Mouse (Mus musculus) kidney, postnatal 14 days (tissue): ENCODE data around the gene Pabpc4l.
A peak's percentile ranks its signal among the peaks of the same experiment; 100 is the strongest.
"Not testable (repeated sequence)": the region's sequence is repeated elsewhere in the genome, so short reads cannot be mapped to it uniquely, and the experiment has no call there.

Experiments
- DNase-seq: peaks from one replicate; pipeline ENCODE4 v3.0.0; 2022; ENCODE audit warnings: mixed read lengths

The Pabpc4l gene

DNA sequence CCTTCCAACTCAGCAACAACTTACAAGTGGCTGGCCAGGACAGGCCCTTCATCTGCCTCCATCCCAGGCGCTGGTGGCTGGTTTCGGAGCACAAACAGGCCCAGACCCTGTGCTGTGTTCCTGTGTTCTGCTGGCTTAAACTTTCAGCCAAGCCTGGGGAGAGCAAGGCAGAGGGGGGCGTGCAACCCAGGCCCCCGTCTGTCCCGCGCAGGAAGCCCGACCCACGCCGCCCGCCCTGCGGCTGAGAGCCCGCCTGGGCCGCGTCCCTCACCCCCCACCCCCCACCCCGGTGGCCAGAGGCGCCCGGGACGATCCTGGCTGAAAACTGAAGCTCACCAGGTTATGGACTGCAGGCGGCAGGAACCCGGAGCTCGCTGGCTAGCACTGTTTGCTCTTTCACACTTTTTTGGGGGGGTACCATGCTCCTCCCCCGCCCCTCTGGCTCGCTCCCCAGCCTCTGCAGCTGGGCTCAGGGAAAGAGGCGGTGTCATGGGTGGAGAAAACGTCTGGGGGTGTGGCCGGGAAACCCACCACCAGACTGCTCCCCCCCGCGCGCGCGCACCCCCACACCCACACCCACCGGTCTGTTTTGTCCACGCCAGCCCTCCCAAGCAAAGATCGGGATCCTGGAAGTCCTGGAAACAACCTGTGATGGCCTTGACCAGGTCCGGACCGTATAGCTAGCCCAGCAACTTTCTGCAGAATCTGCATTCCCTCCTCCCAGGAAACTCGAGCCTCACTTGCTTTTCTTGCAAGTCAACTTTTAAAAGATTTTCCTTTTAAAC is at the start of gene Pabpc4l:
TSS of gene Pabpc4l (minus strand) at position 739 of the 785 bp plus-strand sequence.
- peak; percentile 45 for DNase-seq

DNA sequence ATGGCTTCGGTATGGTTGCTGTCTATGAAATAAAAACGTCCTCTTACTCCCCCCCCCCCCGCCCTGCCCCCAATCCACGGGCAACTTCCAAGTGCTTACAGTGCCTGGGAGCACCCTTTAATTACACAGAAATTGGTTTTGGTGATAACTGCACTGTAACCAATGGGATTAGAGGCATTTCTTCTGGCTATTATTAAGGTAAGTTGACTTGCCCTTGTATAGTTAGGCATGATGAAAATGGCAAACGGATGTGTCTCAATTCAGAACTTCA is 42.9 kb upstream of the Pabpc4l start:
- no peak for DNase-seq

DNA sequence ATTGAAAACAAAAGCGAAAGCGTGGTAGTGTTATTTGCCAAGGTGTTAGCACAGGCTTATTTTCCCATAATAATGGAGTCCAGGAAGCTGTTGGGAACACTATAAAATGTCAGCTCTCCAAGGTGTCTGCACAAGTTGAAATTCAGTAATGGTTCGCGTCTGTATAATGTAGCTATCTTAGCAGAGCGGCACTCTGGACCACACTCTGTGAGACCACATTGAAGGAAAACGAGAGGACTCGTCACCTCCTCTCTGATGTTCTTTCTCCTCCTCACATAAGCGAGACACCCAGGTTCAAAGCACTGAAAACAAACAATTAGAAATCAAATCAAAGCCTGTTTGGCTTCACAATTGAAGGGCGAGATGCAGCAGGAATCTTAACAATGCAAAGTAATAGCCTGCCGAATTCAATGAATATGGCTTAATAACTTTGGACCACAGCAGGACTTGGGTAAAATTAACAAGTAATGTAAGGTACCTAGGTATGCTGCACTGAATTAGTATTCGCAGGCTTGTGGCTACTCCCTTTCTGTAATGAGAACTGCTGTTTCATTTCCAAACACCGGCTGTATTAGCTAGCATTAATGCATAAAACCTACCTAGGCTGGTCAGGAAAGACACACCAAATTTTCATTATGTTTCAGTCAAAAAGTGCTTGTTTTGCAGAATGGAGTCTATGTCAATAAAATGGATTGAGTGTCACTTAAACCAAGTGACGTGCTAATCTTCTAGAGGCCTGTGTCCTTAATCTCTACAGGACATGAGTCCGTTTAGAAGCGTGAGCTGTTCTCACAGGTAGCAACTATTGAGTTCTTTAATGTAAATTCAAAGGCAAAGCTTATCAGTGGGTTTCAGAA is 42.3 kb upstream of the Pabpc4l start:
- DNase-seq: no peak

DNA sequence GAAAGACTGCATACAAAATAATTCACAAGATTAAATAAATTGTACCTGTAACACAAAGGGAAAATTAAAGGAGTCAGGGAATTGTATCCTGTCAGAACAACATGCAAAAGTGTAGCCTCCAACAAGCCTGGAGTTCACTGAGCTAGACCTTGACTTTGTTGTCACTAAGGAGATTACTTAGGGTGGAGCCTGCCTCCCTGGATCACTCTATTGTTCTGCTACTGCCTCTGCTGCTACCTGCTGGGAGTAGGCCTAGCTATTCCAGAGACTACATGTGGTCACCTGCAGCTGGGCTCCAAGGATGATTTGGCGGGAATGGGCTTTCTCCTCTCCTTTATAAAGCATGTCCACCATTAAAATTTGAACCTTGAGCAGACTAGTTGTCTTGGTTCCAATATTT is 38.1 kb upstream of the Pabpc4l start:
- DNase-seq: not testable (repeated sequence)

DNA sequence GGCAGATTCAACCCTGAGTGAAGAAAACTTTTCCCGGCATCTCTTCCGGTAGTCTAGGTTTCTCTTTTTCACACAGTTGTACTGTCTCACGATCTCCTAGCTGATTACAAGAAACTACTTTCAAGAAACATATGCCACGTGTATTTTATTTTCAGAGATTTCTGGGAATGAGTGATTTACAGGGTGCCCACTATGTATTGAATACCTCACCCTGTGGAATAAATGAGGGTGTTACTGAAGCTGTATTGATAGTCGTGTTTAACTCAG is 180 bp upstream of the Pabpc4l start:
- DNase-seq: no peak

DNA sequence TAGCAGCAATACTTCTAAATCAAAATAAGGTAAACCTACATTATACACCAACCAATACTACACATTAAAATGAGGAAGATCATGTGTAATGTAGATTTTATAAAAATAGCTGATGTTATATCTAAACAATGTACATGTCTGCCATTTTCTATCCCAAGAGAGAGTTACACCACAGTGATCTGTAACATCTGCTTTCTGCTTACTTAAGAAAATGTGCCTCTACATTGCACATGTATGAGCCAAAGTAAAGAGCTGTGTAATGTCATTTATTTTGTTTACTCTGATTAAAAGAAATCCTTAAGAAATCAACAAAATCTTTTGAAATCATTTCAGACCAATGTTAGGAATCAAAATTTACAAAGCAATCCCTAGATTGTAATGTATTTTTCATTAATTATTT is 16.6 kb downstream of the Pabpc4l start:
- DNase-seq: no peak
